Mouse (Mus musculus) right cerebral cortex, adult 18-20 months (tissue): ENCODE measurements around the gene Asb16.

Experiments used
- DNase-seq: peaks from one replicate; pipeline ENCODE4 v3.0.0; 2022; ENCODE audit warnings: mixed read lengths

Gene Asb16

DNA sequence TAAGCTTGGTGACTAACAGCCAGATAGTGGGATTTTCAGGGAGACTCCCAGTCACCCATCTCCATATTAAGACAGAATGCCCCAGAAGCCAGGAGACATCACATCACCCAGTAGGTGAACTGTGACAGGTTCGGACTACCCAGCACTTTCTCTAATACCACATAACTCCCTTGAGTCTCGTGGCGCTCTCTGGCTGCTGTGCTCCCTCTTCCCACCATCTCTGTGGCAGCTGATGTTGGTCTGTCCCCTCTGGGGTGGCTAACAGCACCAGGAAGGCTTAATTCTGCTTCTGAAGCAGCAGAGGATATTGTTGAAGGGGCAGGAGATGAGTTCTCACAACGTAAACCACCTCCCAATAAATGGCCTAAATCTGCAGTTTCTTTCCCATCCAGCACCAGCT lies 43.4 kb downstream of the Asb16 start:
- no peak for DNase-seq

DNA sequence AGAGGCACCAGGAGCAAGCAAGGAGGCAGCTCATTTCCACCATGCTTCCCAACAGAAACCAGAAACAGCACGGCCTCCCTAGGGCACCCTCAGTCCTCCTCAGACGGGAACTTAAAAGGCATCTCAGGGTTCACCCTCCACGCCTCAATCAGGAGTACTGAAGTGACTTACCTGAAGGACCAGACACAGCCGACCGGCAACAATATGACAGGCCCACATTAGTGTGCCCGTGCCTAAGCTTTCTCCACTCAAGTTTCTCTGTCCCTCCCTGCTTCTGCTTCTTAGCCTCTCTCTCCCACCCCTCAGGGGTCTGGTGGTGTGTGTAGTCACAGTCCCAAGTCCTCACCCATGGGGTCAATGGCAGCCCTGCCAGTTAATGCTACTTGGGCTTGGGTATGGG lies 44.0 kb downstream of the Asb16 start:
- no peak for DNase-seq

DNA sequence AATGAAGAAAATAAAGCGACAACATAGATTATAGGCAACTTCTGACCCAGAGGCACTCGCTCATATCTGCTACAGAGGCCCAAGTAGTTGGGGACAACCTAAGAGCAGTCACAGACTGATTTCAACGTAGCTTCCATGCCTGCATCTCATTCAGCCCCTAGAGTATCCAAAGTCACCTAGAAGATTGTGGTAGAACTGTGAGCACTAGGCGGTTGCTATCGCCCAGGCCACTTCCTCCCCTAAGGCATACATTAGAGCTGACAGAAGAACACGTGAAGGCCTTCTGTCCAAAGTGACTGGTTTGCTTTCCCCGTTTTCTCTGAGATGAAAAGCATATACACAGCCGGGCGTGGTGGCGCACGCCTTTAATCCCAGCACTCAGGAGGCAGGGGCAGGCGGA lies 45.8 kb downstream of the Asb16 start:
- no peak for DNase-seq

DNA sequence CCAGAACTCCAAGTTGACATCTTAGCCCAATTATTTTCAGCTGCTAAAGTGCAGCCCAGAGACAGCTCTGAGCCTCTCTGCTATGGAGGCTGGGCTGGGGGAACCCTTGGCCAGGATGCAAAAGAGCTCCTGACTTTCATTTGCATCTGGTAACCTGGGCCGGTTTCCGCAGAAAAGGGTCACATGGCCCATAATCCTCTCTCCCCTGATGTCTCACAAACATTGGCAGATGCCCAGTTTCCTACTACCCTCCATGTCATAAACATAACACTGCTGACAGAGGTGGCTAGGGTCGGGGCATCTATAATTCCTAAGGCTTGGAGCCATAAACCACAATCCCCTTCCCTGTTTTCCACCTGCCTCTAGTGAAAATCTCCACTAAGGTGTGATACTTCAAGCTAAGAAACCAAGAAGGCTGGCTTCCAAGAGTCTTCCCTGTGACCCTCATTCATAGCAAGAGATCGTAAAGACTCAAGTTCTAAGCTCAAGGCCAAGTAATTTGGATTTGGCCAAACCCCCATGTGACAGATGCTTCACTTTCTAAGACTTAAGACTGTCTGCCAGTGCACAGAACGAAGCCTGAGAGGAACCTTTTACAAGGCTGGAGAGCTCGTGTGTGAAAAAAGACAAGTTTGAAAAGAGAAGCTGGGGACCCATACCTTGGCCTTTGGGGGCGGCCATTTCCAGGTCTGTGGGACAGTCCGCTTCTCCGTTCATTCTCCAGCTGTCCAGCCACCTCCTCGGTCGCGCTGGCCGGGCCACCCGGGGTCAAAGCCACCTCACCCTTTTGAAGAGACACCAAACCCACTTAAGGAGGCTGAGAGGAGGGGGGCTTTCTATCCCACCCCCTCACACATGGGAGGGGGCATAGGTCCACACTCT lies 47.4 kb downstream of the Asb16 start:
- peak; percentile 25 for DNase-seq

DNA sequence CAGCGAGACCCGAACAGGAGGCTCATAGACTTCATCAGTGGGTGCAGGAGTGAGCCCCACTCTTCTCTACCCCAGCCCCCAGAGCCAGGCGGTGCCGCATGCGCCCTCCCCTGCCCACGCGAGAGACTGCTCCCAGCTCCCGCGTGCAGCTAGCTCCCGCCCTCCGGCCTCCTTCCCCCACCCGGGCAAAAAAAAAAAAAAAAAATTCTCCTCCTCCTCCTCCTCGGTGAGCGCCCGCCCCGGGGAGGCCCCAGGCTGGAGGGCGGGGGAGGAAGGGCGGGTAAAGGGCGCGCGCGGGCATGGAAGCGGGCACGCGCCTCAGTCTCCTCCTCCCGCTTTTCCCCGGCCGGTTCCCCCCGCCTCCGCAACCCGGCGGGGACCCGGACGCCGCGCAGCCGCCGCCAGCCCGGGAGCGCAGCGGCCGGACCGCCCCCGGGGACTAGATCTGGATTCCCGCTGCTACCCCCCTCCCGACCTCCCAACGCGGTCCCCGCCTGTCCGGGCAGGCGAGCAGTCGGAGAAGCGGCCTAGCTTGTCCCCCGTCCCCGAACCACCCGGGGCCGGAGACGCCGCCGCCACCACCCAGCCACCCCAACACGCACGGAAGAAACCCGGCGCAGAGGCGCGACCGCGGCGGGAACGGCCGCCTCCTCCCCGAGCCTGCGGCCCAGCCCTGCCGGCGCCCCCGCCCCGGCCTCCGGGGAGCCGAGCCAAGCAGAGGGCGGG lies 48.2 kb downstream of the Asb16 start:
- DNase-seq, result peak; percentile 89

DNA sequence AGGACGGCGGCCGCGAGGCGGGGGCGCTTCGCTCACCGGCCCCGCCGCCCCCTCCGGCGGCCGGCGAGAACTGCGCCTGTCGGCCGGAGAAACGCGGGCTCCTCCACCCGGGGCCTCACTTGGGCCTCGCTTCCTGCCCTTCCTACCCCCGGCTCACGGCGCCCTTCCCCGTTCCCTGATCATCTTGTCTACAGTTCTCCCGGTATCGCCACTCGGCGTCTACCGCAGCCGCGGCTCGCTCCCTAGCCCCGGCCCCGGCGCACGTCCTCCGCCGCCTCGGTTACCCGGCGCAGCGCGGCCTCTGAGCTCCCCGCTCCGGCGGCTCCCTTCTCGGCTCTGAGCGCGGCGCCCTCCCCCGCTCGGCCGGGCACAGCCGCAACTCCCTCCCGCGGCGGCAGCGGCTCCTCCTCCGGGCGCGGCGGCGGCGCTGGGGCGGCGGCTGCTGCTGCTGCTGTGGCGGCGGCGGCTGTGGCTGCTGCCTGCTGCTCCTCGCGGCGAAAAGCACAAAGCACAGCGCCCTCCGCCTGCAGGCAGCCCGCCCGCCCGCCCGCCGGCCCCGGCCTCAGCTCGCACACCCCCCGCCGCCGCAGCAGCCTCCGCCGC lies 48.9 kb downstream of the Asb16 start:
- DNase-seq, result peak; percentile 67

DNA sequence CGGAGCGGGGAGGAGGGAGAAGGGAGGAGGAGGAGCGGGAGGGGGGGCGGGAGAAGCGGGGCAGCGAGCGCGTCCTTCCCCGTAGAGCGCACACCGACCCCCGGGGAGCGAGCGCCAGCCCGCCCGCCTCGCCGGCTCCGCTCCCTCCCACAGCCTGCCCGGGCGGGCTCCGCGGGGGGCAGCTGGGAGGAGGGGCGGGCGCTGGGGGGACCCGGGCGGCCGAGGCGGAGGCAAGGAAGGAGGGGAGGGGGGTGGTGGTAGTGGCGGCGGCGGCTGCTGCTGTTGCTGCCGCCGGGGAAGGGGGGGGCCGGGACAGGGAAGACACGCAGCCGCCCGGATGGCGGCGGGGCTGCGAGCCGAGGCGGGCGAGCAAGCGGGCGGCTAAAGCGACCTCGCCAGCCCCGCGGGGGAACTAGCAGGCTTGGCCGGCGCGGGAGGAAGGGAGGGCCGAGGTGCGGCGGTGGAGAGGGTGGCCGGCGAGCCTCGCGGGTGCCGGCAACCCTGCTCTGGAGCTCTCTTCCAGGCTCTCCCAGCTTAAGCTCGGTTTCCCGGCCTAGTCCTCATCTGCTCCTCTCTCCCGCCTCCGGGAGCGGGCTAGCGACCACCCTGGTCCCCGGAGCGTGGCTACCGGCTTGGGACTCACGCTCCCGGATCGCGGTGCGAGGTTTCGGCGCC lies 49.5 kb downstream of the Asb16 start:
- peak; percentile 68 for DNase-seq

DNA sequence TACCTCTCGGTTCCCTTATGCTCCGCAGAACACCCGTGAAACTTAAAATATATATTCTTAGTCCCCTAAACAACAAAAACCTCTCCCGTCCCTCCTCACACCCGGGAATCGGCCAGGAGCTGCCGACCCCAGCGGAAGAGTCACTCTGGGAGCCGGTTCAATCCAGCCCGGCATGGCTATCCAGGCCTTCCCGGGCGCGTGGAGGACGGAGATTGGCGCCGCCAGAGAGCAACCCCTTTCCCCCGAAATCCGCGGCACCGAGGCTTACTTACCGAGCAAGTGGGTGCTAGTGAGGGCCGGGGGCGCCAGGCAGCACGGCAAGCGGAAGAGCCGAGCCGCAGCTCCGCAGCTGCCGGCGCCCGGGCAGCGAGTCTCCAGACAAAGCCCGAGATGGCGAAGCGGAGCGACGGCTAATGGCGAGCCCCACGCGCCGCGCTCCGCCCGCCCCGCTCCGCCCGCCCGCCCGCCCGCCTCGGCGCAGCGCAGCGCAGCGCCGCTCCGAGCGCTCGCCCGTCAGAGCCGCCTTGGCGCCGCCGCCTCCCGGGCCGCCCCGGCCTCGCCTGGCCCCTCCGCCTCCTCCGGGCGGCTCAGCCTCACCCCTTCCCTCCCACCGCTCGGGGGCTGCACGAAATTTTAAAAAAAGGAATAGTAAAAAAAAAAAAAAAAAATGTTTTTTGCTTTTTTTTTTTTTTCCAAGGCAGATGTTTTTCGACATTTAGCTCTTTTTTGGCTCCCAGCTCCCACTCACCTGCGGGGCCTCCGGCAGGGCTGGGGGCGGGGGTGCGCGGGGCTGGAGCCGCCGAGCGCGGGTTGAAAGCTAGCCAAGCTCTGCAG lies 50.2 kb downstream of the Asb16 start:
- DNase-seq, result peak; percentile 46

DNA sequence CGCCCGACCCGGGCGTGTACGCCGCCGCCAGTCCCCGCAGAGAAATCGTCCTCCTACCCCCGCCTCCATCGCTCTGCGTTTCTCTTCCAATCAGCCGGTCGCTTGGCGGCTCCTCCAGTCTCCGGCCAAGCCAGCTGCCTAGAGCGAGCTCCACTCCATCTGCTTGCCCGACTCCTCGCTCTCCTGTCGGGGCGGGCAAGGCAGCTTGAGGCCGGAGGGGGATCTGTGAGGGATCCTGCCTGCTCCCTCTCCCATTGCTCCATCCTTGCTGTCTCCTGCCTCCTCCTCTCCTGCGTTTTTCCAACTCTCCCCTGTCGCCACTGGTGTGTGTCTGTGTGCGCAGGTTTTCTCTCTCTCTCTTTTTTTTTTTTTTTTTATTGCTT lies 50.9 kb downstream of the Asb16 start, which contains the start of gene Ubtf:
TSS of gene Ubtf (minus strand) at position 333 of the 383 bp plus-strand sequence.
- DNase-seq, result peak; percentile 88

DNA sequence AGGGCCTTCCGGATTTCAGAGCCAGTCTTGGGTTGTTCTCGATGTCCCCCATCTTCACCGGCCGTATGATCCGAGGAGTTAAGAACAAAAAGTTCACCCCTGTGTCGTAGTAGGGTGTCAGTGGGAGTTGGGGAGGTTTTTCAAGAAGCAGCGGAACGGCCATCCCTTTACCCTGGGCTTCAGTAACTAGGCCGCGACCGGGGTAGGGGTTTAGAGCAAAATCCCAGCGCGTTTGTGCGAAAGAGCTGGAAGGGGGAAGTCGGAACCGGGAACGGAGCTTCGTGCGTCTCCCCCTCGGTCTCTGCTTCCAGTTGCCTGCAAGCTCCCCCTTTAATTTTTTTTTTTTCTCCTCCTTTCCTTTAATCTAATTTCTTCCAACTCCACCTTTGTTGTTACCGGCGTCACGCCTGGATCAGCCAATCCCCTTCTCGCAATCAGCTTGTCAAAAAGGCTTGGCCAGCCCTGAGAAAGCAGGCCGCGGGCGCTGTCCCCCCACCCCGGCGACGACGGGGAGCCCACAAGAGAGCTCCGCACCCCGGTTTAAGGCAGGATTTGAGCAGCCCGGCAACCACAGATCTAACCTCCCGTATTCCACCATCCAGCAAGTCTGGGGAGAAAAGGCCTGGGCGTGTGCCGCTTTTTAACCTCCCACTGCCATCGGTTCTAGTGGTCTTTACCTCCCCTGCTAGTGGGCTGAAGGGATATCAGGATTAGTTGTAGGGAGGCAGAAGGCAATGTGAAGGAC lies 51.6 kb downstream of the Asb16 start:
- peak; percentile 94 for DNase-seq

DNA sequence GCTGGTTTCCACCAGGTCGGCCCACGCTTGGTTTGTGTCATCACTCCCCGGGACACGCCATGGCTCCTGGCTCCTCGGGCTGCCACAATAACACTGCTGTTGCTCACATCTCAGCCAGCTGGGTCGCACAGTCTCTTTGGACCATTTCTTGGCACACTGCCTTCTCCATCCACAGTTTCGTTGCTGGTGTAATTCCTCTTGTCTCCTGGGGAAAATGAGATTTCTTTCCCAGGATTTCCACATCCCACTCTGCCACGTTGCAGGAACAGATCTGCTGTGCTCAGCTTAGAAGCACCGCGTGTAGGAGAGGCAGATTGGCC lies 52.1 kb downstream of the Asb16 start:
- peak; percentile 85 for DNase-seq

- no peak for DNase-seq
Observed at GRCm38 (mm10) chr11:102321931-102322330, 53.4 kb downstream of the Asb16 start.

GRCm38 (mm10) chr11:102323516-102323915 lies 55.0 kb downstream of the Asb16 start:
- DNase-seq, result no peak

DNA sequence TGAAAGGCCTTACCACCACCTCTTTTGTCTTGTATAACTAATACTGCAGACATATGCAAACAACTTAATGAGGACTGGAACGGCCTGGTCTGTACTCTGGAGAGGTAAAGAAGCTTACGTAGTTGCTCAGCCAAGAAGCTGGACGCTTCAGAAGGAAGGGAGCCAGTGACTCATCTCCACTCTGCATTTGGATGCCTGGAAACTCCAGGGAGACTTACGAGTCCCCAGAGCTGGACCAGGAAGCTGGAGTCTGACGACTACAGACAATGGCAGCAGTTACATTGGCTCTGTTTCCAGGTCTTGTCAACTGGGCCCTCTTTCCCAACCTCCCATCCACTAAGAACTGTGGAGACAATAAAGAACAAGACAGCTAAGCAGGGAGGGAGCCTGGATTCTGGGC lies 58.7 kb downstream of the Asb16 start:
- no peak for DNase-seq

DNA sequence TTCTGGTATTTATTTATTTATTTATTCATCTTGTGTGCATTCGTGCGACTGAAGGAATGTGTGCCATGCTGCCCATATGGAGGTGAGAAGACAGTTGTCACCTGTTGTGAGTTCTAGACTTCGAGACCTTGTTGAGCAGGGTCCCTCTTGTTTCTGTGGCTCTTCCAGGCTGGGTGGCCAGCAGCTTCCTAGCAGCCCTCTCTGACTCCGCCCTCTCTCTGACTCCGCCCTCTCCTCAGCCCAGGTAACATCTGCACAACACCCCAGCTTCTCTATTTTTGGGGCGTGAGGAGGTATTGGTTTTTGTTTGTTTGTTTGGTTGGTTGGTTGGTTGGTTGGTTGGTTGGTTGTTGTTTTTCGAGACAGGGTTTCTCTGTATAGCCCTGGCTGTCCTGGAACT lies 59.3 kb downstream of the Asb16 start:
- no peak for DNase-seq
